Mouse (Mus musculus) adrenal gland (tissue): ENCODE results near the gene Rlf.

ENCODE experiments used
- intact Hi-C: fragments of 180-260 bp; cut with DNase I; formaldehyde crosslinking; loops from one replicate; pipeline ENCODE4 v1.15.1; 2025
- long read RNA-seq, 2 experiments: library from polyadenylated mRNA; unstranded; transcript quantifications; one replicate each; pipeline ENCODE4 v2.0.0; 2020; ENCODE audit warnings: borderline replicate concordance in 1 of 2; ENCODE audit not compliant: insufficient replicate concordance in 1 of 2

Gene Rlf
- long read RNA-seq, experiment 1, full-length matches to known transcripts, result 5 of 7 reads
- long read RNA-seq, experiment 1, partial matches to known transcripts, result 1 of 7 reads
- long read RNA-seq, experiment 1, other reads (novel, unspliced or antisense), result 1 of 7 reads
- long read RNA-seq, experiment 2, full-length matches to known transcripts, result 14 of 22 reads
- long read RNA-seq, experiment 2, partial matches to known transcripts, result 2 of 22 reads
- long read RNA-seq, experiment 2, other reads (novel, unspliced or antisense), result 6 of 22 reads

DNA sequence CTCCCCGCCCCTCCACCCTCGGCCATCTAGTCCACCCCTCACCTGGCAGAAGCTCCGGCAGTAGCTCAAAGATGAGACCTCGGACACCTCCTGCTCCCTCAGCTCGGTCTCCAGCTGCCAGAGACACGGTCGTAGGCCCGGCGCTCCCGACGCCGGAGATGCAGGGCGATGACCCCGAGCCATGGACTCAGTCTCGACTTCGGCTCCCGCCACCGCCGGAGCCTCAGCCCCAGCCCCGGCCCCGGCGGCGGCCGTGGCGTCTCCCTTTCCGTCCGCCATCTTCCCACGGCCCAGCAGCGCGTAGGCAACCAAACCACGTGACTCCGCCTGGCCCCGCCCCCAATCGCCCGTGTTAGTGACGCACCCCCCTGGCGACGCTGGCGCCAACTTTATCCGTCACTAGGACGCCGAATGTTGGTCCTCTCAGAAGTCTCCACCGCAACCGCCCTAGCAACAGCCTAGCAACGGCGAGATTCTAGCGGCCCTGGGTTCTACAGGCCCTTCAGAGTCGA is at the start of gene Rlf:
Gene Rlf (minus strand): TSS at position 292 of the 512 bp plus-strand sequence.
- intact Hi-C loops, result no loop called here

DNA sequence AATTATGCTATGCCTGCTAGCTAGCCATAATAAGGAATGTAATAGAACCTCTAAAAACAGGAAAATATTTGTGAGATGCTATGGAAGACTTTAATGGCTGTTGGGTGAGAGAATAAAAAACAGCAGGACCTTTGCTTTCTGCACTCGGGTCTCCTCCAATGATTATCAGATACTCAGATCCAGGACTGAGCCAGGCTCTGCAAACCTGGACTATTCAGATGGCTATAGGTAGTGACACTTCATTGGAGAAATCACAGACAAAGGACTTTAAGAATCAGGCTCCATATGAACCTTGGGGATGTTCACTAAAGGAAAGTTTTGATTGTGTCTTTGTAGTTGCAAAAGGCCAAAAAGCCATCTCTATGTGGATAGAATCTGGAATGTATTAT is 26.7 kb upstream of the Rlf start:
- intact Hi-C loops, result no loop called here

DNA sequence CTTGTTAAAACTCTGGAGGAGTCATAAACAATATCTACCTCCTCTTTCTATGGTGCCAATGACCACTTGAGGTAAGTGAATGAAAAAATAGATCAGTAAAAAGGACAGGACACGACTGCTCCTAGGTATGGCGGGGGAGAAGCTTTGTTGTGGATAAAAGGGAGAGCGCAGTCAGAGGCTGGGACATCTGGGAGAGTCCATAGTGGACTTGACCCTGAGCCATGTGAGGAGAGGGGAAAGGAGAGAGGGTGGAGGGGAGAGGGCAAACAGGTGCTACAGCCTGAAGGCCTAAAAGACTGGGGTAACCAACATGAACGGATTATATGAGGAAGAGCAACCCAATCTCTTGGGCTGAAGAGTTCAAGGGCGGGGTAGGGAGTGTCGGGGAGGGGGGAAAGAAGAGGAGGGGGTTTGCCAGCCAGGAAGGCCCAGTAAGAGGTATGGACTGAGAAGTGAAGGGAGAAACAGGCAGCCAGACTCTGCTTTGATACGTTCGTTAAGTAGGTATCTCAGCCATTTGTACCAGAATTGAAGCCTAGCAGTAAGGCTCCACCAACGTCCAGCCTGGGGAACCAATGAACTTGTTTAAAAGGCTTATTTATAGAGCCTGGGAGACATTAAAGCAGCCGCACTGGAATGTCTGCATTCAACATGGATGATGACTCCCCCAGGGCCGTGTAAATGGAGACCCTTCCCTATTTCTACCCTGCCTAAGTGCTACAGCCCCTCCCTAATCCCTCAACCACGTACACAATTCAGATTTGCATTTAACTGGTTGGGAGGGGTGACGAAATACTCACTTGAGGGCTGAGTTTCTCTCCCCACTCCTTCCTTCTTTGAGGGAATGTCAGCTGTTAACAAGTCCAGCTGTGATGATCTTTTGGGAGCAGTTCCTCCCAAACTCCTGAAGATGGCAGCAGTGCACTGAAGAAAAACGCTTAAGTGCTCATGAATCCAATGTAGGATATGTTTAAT is 26.0 kb upstream of the Rlf start:
- intact Hi-C loops, result no loop called here

DNA sequence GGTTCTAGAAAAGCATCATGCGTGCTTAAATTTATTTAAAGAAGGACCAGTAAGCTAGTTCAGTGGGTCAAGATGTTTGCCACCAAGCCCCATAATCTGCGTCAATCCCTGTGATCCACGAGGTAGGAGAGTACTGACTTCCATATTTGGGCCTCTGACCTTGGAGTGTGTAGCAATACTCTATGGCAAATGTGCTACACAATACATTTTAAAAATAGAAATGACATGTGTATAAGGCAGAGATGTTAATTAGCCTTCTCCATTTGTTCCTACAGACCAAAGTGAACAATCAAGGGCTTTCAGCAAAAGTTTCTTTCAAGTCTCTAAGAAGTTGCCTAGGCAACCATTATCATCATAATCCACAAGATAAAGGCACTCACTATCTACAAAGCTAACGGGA is 25.0 kb upstream of the Rlf start:
- intact Hi-C loops, result no loop called here

DNA sequence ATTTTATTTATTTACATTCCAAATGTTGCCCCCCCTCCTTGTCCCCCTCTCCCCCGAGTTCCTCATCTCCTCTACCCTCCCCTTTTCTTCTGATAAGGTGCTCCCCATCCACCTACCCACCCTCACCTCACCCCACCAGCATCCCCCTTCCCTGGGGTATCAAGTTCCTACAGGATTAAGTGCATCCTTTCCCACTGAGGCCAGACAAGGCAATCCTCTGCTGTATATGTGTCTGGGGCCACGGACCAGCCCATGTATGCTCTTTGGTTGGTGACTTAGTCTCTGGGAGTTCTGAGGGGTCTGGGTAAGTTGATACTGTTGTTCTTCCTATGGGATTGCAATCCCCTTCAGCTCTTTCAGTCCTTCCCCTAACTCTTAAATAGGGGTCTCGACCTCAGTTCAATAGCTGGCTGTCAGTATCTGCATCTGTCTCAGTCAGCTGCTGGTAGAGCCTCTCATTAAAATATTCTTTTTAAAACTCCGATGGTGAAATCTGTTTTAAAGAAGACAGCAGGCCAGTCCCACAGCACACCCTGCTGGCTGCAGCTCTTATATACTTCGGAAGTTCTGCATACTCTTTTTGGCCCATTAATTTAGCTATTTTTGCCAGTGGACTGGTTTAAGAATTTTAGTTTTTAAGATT is 17.0 kb upstream of the Rlf start:
- intact Hi-C loops, result loop anchor here (5.0 kb wide), 1 partner anchor 205 kb away; no protein-coding TSS in a partner anchor

DNA sequence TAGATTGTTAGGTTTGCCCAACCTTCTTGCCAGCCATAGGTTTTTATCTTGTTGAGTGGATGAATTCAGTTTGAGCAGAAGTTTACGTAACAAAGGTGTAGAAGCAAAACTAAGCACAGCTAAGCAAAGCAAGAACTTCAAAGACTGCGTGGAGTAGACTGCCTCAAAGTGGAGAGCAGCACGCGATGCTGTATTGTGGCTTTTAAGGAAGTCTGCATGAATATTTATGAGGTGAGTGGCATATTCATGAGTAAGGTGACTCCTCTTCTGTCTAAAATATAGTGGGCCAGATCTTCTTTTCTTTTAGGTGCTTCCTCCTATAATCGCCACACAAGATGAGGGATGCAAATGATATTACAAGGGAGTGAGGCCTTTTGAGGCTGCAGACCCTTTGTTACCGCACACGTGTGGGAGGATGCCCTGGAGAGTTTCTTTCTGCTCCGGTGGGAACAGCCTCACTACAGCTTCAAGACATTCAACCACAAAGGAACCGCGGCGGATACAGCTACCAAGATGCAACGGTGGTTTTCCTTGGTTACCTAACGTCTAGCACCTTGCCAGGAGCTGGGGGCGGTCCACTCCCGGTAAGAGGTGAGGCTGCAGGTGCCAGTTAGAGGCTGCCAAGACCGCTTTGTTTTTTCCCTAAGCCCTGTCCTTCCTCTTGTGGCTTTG is 16.2 kb upstream of the Rlf start:
- intact Hi-C loops, result loop anchor here (5.0 kb wide), 1 partner anchor 204 kb away; no protein-coding TSS in a partner anchor

DNA sequence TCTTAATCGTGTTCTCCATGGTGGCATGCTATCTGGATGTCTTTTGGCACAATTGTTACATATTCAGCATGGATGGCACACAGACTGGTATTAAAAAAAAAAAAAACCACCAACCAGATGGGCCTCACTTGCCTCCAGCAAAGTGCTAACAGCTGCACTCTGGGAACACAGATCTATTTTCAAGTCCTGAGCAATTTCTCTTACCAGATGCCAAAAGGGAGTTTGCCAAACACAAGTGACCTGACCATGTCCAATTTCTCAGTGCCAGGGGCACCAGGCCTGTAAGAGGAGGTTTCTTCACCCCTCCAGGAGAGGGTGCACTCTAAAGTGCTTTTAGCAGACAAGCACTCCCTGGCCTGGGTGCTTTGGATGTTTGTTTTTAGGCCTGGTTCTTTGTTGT is 12.2 kb upstream of the Rlf start:
- intact Hi-C loops, result loop anchor here (10.0 kb wide), 1 partner anchor 242 kb away; no protein-coding TSS in a partner anchor

DNA sequence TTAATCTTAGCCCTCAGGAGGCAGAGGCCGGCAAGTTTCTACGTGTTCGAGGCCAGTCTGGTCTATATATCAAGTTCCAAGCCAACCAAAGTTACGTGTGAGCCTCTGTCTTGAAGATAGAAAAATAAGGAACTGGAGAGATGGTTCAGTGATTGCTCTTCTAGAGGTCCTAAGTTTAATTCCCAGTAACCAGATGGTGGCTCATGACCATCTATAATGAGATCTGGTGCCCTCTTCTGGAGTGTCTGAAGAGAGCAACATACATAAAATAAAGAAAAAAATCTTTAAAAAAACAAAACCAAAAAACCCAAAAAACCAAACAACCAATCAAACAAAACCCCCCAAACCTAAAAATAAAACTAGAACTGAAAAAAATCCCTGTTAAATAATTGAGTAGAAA is 10.3 kb upstream of the Rlf start:
- intact Hi-C loops, result loop anchor here (10.0 kb wide), 1 partner anchor 240 kb away; no protein-coding TSS in a partner anchor

DNA sequence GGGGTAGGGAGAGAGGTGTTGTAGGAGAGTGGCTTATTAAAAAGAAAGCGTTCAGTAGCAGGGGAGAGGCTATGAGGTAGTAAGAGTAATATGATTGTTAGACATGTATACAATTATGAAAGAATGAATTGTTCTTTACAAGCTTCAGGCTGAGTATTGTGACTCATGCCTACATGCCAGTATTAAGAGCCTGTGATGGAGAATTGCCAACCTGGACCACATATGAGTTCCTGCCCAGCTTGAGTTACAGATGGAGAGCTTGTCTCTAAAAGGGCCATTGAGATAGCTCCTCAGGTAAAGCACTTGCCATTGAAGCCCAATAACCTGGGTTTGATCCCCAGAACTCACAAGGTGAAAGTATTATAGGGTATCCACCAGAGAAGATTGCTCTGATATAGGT is 8.3 kb upstream of the Rlf start:
- intact Hi-C loops, result loop anchor here (10.0 kb wide), 1 partner anchor 238 kb away; no protein-coding TSS in a partner anchor

DNA sequence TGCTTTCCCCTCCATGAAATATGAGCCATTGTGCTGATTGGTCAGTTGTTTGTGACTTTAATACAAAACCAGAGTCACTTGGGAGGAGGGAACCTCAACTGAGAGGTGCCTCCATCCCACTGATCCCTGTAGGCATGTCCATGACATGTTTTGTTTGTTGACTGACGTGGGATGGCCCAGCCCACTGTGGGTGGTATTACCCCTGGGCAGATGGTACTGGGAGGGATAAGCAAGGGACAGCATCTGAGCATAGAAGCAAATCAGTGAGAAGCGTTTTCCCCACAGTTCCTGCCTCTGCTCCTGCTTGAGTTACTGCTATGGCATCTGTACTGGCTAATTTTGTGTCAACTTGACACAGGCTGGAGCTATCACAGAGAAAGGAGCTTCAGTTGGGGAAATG is 1.3 kb upstream of the Rlf start:
- intact Hi-C loops, result no loop called here

DNA sequence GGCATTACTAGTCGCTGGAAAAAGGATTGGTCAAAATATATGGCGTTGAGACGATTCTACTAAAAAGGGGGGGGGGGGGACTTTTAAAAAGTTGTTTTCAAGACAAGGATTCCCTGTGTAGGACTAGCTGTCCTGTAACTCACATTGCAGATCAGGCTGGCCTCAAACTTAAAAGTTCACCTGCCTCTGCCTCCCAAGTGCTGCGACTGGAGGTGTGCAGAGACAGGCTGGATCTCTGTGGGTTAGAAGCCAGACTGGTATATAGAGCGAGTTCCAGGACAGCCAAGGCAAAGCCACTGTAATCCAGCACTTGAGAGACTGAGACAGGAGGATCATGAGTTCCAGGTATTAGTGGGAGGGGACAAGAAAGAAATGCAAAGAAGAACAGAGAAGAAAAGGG is 605 bp upstream of the Rlf start:
- intact Hi-C loops, result no loop called here

DNA sequence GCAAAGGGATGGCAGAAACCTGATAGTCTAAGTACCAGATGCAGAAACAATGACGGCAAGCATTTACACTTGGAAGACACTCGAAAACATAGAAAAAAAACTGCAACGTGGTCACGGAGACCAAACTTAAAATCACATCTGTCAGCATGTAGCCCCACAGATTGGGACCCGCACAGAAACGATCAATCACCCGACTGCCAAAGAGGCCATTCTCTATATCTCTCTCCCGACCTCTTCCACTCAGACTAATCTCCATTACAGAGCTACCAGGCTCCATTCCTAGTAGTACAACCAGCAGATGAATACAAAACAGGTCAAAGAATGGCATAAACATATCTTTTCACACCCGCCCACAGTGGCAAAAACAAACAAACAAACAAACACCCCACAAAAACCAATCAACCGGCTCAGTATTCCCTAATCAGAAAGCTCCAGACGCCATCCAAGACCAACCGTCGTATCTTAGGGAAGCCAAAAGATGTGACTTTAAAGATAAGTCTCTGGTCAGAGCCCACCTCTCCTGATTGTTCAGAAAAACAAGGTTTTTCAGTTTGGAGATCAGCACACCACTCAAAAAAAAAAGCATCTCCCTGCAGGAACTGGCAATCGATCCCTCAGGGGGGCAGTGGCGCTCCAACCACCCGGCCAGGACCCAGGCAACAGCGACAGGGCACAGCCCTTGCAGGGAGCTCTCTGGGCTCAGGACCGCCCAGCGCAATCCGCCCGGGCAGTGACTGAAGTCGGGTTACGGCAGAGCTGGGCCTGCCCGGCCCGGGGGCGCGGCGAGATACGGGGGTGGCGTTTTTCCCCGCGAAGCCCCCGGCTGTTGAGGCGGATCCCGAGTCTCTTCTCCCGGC is 720 bp downstream of the Rlf start:
- intact Hi-C loops, result no loop called here

DNA sequence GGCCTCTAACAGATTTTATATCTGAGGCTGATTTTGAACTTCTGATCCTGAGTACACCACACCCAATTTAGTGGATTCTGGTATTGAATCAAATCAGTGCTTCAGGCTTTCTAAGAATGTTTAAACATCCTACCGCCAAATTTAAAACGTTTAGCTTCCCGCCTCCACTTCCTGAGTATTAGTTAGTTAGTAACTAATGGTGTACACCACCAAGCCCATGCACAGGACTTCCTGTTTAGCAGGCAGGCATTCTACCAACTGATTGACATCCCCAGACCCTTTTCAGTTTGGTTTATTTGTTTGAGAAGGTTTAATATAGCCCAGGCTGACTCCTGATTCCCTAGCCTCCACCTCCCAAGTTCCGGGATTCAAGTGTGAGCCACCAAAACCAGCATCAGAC is 6.0 kb downstream of the Rlf start:
- intact Hi-C loops, result no loop called here

DNA sequence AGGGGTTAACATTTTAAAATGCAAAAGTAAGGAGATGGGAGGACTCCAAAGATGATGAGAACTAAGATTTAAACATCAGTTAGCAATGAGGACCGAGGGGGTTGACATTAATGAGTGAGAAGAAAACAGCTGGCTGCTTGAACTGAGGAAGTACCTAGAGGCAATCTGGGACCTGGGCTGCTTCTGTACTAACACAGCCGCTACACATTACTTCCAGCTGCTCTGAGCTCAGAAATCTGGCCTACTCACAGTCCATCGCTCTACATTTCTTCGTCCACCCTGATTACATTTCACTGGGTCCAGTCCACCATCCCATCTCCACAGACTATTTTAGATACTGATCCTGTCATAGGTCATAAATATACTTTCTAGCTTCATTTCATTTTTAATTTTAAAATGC is 17.0 kb downstream of the Rlf start:
- intact Hi-C loops, result no loop called here

DNA sequence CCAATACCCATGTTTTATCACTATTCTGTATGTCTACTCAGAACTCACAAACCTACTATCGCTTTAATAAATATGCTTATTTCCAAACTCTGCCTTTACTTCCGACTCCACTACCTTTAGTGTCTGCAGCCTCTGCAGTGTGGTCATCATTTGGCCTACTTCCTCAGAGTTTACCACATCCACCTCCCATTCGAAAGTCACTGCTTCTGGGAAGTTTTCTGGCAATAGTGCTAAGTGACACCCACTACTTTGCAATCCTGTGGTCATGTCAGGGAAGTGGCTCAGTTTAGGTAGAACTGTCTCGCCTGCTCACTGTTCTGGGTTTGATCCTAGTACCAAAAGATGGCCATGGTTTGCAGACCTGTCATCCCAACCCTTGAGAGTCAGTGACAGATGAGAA is 17.9 kb downstream of the Rlf start:
- intact Hi-C loops, result no loop called here

DNA sequence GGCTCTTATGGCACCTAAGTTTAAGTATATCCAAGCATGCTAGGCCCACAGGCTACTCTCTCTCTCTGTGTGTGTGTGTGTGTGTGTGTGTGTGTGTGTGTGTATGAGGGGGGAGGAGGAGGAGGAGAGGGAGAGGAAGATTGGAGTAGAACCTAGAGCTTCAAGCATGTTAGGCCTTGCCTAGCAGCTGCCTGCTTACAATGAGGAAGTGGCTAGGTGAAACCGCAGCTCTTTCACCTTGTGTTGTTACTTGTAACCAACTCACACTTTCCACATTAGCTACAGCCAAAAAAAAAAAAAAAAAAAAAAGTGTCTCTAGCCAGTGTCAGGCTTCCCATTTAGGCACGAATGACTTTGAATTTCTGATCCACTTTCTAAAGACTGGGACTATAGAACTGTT is 18.7 kb downstream of the Rlf start:
- intact Hi-C loops, result no loop called here

DNA sequence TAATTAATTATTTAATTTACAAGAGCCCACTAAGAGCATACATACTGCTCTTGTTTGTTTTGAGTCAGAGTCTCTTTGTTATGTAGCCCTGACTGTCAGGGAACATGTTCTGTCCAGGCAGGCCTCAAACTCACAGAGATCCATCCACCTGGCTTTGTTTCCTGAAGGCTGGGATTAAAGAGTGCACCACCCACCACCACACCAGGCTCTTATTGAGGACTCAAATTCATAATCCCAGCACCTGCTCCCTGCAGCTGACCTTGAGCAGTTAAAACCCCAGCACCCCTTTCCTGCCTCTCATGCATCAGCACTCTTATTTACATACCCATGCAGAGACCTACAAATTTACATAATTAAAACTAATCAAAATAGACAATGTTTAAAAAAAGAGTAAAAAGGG is 20.1 kb downstream of the Rlf start:
- intact Hi-C loops, result no loop called here

DNA sequence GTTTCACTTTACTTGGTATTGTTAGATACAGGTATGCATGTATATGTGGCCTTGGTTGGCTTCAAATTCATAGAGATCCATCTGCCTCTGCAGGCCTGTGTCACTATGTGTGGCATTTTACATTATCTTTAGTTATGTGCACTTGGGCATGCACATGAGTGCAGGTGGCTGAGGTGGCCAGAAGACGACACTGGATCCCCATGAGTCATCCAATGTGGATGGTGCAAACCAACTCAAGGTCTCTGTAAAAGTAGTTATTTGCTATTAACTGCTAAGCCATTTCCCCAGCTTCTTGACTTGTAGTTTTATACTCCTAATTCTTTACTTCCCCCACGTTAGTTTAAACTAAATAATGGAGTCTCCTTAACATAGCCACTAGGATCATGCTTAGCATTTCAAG is 22.6 kb downstream of the Rlf start:
- intact Hi-C loops, result no loop called here

DNA sequence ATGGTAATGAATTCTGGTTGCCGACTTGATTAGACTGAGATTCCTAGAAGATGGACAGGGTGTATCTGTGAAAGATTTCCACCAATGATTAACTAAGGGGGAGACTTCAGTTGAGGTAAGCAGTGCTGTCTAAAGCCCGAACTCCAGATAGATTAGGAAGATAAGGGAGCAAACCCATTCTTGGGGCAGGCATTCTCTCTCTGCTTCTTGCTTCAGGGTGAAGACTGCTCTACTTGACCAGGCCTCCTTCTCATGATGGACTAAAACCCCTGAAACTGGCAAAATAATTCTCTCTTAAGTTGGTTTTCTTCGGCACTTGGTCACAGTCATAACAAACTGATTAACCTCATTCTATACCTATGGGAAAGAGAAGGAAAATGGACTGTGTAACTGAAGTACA is 25.5 kb downstream of the Rlf start:
- intact Hi-C loops, result no loop called here

DNA sequence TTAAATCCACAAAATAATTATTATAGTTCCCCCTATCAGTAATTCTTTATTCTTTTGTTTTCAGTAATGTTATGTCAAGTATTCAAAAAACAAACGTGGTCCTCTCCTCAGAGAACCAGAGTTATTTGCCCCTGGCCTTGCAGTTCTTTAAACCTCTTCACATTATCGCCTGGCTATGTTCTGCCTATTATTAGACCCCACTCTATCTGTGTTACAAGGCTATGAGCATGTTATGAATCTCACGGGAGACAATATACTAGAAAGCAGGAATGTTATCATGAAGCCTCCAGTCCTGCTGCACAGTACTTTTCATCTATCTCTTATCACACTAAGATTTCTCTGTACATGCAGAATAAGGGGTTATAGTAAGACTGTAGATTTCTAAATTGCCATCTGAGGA is 35.2 kb downstream of the Rlf start:
- intact Hi-C loops, result no loop called here
